In genomic region chr3:116536428-116537199, GRCm38 (mm10) we compare ENCODE assay signal across 9 mouse cellular contexts. TPM values are rescaled to one million over a fixed set of nuclear protein-coding genes. Genes with fewer than 3 reads are reported as not detected.
A peak's percentile ranks its signal among the peaks of the same experiment; 100 is the strongest.
DNase-seq lines count a peak whose midpoint lies in the region; ATAC-seq lines count a peak whose summit lies in the region.
"Had no signal": no experiment of that assay in that cellular context is flagged by ENCODE, and none has a peak within 500 bp of the region (broad histone marks: within the 10 kb centered on the region; RNA-seq: fewer than 3 reads in every experiment).

No protein-coding gene starts in this region.

- H3K36me3 ChIP-seq in intestine, embryonic 16.5 days (ENCODE audit: control insufficient read depth, insufficient read depth, low read length) = peaks cover 6% of the 10 kb centered on the region; the same call in 1 of the 2 replicates
- H3K36me3 ChIP-seq in stomach, embryonic 15.5 days = peaks cover 21% of the 10 kb centered on the region

- no peaks in the 10 kb centered on the region for H3K27me3 ChIP-seq in intestine, embryonic 16.5 days (replicated peaks; ENCODE audit: control insufficient read depth, insufficient read depth, low read length)
- H3K27me3 ChIP-seq in stomach, embryonic 15.5 days (replicated peaks) = no peaks in the 10 kb centered on the region
- H3K27me3 ChIP-seq: limb, embryonic 12.5 days had no signal

- peak; percentile 27 for DNase-seq in ovary, adult 18-20 months (ENCODE audit: low spot score)
- DNase-seq in ovary, postnatal 10 days (ENCODE audit: low spot score) = no peak
- peak; percentile 22 to 68 for DNase-seq in heart, adult 9 months (ENCODE audit: low spot score in 2 of 2)
- no peak for DNase-seq in urinary bladder, postnatal 10 days (ENCODE audit: low spot score)
- DNase-seq in retina, postnatal 1 day = no peak
- DNase-seq: right cerebral cortex, postnatal 14 days had no signal

- WGBS in intestine, embryonic 16.5 days = 44% methylated on average over 16 of the region's 16 CpGs
- 39% methylated on average over 16 of the region's 16 CpGs for WGBS in stomach, embryonic 15.5 days

- H3K4me1 ChIP-seq in intestine, embryonic 16.5 days (ENCODE audit: control insufficient read depth, insufficient read depth, low read length) = no peaks in the 10 kb centered on the region
- H3K4me1 ChIP-seq in stomach, embryonic 15.5 days = no peaks in the 10 kb centered on the region
- H3K4me1 ChIP-seq: limb, embryonic 12.5 days had no signal

- no peaks in the 10 kb centered on the region for H3K9me3 ChIP-seq in intestine, embryonic 16.5 days (ENCODE audit: control insufficient read depth, low read length)
- no peaks in the 10 kb centered on the region for H3K9me3 ChIP-seq in stomach, embryonic 15.5 days
- H3K9me3 ChIP-seq: limb, embryonic 12.5 days had no signal

- peak; percentile 68 for ATAC-seq in intestine, embryonic 16.5 days
- peak; percentile 78 for ATAC-seq in stomach, embryonic 15.5 days (ENCODE audit: insufficient read depth, low FRiP score, low read depth)

- no peak overlapping the region for H3K9ac ChIP-seq in intestine, embryonic 16.5 days (ENCODE audit: low read depth, low read length)
- no peak overlapping the region for H3K9ac ChIP-seq in stomach, embryonic 15.5 days
- H3K9ac ChIP-seq: limb, embryonic 12.5 days had no signal

- H3K4me2 ChIP-seq in intestine, embryonic 16.5 days (ENCODE audit: low read depth, low read length) = no peak overlapping the region
- no peak overlapping the region for H3K4me2 ChIP-seq in stomach, embryonic 15.5 days
- H3K4me2 ChIP-seq: limb, embryonic 12.5 days had no signal

- H3K4me3 ChIP-seq in intestine, embryonic 16.5 days (ENCODE audit: low read length) = no peak overlapping the region
- no peak overlapping the region for H3K4me3 ChIP-seq in stomach, embryonic 15.5 days (replicated peaks)
- H3K4me3 ChIP-seq: limb, embryonic 12.5 days had no signal

- no peak overlapping the region for H3K27ac ChIP-seq in intestine, embryonic 16.5 days (ENCODE audit: low read length)
- peak overlapping the region; percentile 51; the same call in 1 of the 2 replicates for H3K27ac ChIP-seq in stomach, embryonic 15.5 days
- H3K27ac ChIP-seq: limb, embryonic 12.5 days had no signal

RNA-seq across cellular contexts. Expression of gene Dbt, which starts 23.7 kb away (rescaled TPM):
- polyA plus RNA-seq in intestine, embryonic 16.5 days (2015; fragmentation: Nextera tagmentation; extraction: Ambion mirVana) = 20.9 and 21.7 TPM in 2 replicates
- 22.2 and 27.9 TPM in 2 replicates for polyA plus RNA-seq in stomach, embryonic 15.5 days (2015; fragmentation: Nextera tagmentation; extraction: Ambion mirVana)

RNA-seq across cellular contexts. Expression of gene Lrrc39, which starts 26.2 kb away (rescaled TPM):
- polyA plus RNA-seq in intestine, embryonic 16.5 days (2015; fragmentation: Nextera tagmentation; extraction: Ambion mirVana) = 4.7 and 5.6 TPM in 2 replicates
- 1.5 and 2.2 TPM in 2 replicates for polyA plus RNA-seq in stomach, embryonic 15.5 days (2015; fragmentation: Nextera tagmentation; extraction: Ambion mirVana)

RNA-seq across cellular contexts. Expression of gene Rtca, which starts 28.6 kb away (rescaled TPM):
- 56.9 and 62.2 TPM in 2 replicates for polyA plus RNA-seq in intestine, embryonic 16.5 days (2015; fragmentation: Nextera tagmentation; extraction: Ambion mirVana)
- polyA plus RNA-seq in stomach, embryonic 15.5 days (2015; fragmentation: Nextera tagmentation; extraction: Ambion mirVana) = 60.1 and 66.8 TPM in 2 replicates

RNA-seq across cellular contexts. Expression of gene Sass6, which starts 58.2 kb away (rescaled TPM):
- 11.3 and 14.4 TPM in 2 replicates for polyA plus RNA-seq in intestine, embryonic 16.5 days (2015; fragmentation: Nextera tagmentation; extraction: Ambion mirVana)
- polyA plus RNA-seq in stomach, embryonic 15.5 days (2015; fragmentation: Nextera tagmentation; extraction: Ambion mirVana) = 20.5 and 20.7 TPM in 2 replicates

Comparison
In these comparisons a context has a peak if more than half of its experiments do, and no peak if none do; other contexts are left out.
1. DNase-seq: peak in ovary, adult 18-20 months (single experiment) and heart, adult 9 months (2 of 2); none in ovary, postnatal 10 days (single experiment), urinary bladder, postnatal 10 days (single experiment) and retina, postnatal 1 day (single experiment).